Mouse (Mus musculus) hindbrain, embryonic 15.5 days (tissue): Measurements from ENCODE around the gene C5ar1. TPM values are rescaled to one million over a fixed set of nuclear protein-coding genes. Genes with fewer than 3 reads are reported as not detected.

Experiments used
- ATAC-seq: fragments of 200-750 bp; cut with Nextera tagmentation; 2 replicates; pipeline ENCODE4 v1.8.0; 2017; ENCODE audit warnings: low read depth, moderate number of reproducible peaks, moderate TSS enrichment; ENCODE audit not compliant: low FRiP score
- H3K27ac ChIP-seq: fragments of 300-500 bp; sonication (generic); replicated peaks from 2 replicates; pipeline ENCODE4 v1.5.1; 2015; ENCODE audit warnings: mild to moderate bottlenecking, inconsistent platforms
- H3K27me3 ChIP-seq: fragments of 300-500 bp; sonication (generic); 2 replicates; pipeline ENCODE4 v1.6.1; 2015; ENCODE audit warnings: control low read depth, inconsistent platforms
- H3K36me3 ChIP-seq: fragments of 300-500 bp; sonication (generic); 2 replicates; pipeline ENCODE4 v1.6.1; 2015; ENCODE audit warnings: control low read depth, inconsistent platforms
- H3K4me1 ChIP-seq: fragments of 300-500 bp; sonication (generic); replicated peaks from 2 replicates; pipeline ENCODE4 v1.6.1; 2015; ENCODE audit warnings: control low read depth, inconsistent platforms
- H3K4me2 ChIP-seq: fragments of 300-500 bp; sonication (generic); 2 replicates; pipeline ENCODE4 v1.6.1; 2015; ENCODE audit warnings: moderate library complexity, mild to moderate bottlenecking, inconsistent platforms
- H3K4me3 ChIP-seq: fragments of 300-500 bp; sonication (generic); 2 replicates; pipeline ENCODE4 v1.5.1; 2015; ENCODE audit warnings: mild to moderate bottlenecking, inconsistent platforms
- H3K9ac ChIP-seq: fragments of 300-500 bp; sonication (generic); 2 replicates; pipeline ENCODE4 v1.6.1; 2015; ENCODE audit warnings: inconsistent platforms
- H3K9me3 ChIP-seq: fragments of 300-500 bp; sonication (generic); 2 replicates; pipeline ENCODE4 v1.6.1; 2016; ENCODE audit warnings: control low read depth, inconsistent platforms
- WGBS: fragments of 180-500 bp; shearing (Covaris S2); methylation state at CpG from one replicate; pipeline ENCODE4 v1.1.7; 2015; 5-methylcytosine and 5-hydroxymethylcytosine counted together
- polyA plus RNA-seq: library from polyadenylated mRNA; unstranded; fragments of >200 nt; fragmentation: Nextera tagmentation; extraction: Ambion mirVana; gene quantifications from 2 replicates; pipeline ENCODE4 v1.2.1, GENCODE M21; 2015

The C5ar1 gene
- polyA plus RNA-seq, 1 experiment from 2014 or later: 2.2 TPM

DNA sequence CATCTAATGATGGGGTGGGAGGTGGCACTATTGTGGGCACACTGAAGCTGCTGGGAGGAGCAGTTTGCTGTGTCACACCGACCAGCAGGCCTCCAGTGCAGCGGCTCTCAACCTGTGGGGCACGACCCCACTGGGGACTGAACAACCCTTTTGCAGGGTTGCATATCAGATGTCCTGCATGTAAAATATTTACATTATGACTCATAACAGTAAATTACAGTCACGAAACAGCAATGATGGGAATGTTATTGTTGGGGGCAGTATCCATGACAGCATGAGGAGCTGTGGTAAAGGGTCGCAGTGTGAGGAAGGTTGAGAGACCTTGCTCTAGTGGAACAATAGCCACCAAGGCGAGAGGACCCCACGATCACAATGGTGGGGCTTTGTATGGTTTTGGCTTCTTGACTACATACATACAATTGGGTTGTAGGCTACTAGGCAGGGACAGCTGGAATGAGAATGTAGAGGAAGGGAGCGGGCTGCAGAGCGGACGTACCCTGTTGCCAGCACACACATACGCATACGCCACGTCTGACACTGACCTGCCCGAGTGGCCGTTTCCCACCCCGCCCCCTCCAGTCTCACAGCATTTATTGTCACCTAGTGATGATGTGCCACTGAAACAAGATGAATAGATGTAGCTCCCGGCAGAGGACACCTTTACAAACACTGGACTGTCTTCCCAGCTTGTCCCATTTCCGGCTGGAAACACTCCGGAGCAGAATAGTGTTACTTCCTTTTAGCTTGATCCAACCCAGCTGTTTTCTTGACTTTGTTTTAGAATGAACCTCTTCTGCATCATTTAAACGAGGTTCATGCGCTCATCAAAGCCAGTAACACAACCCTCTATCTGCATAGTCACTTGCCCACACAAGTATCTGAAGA lies 50.3 kb downstream of the C5ar1 start:
- H3K4me3 ChIP-seq: no peak overlapping the region
- WGBS: 85% methylated on average over 21 of the region's 21 CpGs
- ATAC-seq: no peak
- no peaks in the 10 kb centered on the region for H3K27me3 ChIP-seq
- peaks cover 48% of the 10 kb centered on the region; the same call in 1 of the 2 replicates for H3K36me3 ChIP-seq
- H3K4me1 ChIP-seq: no peaks in the 10 kb centered on the region
- no peaks in the 10 kb centered on the region for H3K9me3 ChIP-seq
- no peak overlapping the region for H3K4me2 ChIP-seq
- no peak overlapping the region for H3K9ac ChIP-seq
- H3K27ac ChIP-seq: no peak overlapping the region

DNA sequence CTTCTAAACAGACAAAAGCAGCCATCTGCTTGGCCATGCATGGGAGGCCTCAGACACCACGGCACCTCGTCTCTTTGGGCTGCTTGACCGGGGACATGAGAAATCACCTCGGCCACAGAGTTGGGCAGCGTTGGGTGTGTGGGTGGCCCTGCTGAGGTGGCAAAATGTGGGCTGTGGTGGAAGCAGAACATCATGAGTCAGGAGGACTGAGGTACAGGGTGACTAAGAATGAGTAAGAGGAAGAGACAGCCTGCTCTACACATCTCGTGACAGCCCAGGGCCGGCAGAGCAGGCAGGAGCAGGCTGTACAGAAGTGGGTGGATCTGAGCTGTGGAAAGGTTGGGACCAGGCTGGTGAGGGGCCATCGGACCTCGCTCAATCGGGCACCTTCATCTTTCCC lies 51.8 kb downstream of the C5ar1 start:
- 92% methylated on average over 10 of the region's 10 CpGs for WGBS
- Histone ChIP-seq H3K4me3 (no peak overlapping the region), H3K9ac (no peak overlapping the region), H3K27me3 (no peaks in the 10 kb centered on the region), H3K4me1 (no peaks in the 10 kb centered on the region), H3K36me3 (peaks cover 47% of the 10 kb centered on the region; the same call in 1 of the 2 replicates), H3K27ac (no peak overlapping the region), H3K9me3 (no peaks in the 10 kb centered on the region), H3K4me2 (no peak overlapping the region)
- no peak for ATAC-seq

- Histone ChIP-seq H3K9ac (no peak overlapping the region), H3K4me3 (no peak overlapping the region), H3K9me3 (no peaks in the 10 kb centered on the region), H3K4me1 (no peaks in the 10 kb centered on the region), H3K27ac (no peak overlapping the region), H3K36me3 (peaks cover 50% of the 10 kb centered on the region), H3K27me3 (no peaks in the 10 kb centered on the region), H3K4me2 (no peak overlapping the region)
- no peak for ATAC-seq
- WGBS: 87% methylated on average over 7 of the region's 7 CpGs
Measured at GRCm38 (mm10) chr7:16207076-16207475, 52.3 kb downstream of the C5ar1 start.

DNA sequence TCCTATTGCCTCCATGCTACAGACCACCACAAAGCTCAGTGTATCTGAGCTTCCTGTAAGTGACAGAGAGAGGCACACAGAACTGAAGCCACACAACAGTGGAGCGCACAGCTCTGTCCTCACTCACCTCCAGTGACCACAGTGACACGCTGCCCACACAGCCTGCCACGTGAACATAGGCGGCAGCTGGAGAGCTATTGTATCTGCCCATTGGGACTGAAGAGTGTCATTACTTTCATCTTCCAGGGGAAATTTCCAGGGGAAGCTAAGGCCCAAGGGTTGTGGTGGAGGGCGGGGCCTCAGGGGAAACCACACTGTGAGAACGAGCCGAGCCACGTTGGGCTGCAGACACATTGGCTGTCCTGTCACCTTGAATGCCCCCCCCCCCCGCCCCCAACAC lies 54.5 kb downstream of the C5ar1 start:
- Histone ChIP-seq H3K9ac (no peak overlapping the region), H3K4me1 (no peaks in the 10 kb centered on the region), H3K4me3 (no peak overlapping the region), H3K9me3 (no peaks in the 10 kb centered on the region), H3K36me3 (peaks cover 44% of the 10 kb centered on the region), H3K27ac (no peak overlapping the region), H3K4me2 (no peak overlapping the region), H3K27me3 (no peaks in the 10 kb centered on the region)
- no peak for ATAC-seq
- WGBS: 81% methylated on average over 9 of the region's 9 CpGs

- no peak for ATAC-seq
- 94% methylated on average over 13 of the region's 13 CpGs for WGBS
Measured at GRCm38 (mm10) chr7:16203505-16203903, 55.8 kb downstream of the C5ar1 start.

GRCm38 (mm10) chr7:16202756-16203504 lies 56.4 kb downstream of the C5ar1 start:
- Histone ChIP-seq H3K27me3 (no peaks in the 10 kb centered on the region), H3K9ac (no peak overlapping the region), H3K9me3 (no peaks in the 10 kb centered on the region), H3K36me3 (peaks cover 55% of the 10 kb centered on the region), H3K4me3 (no peak overlapping the region), H3K4me1 (no peaks in the 10 kb centered on the region), H3K27ac (no peak overlapping the region), H3K4me2 (no peak overlapping the region)
- WGBS: 86% methylated on average over 15 of the region's 15 CpGs
- no peak for ATAC-seq

More at GRCm38 (mm10) chr7:16203505-16203903, 55.8 kb downstream of the C5ar1 start:
- Histone ChIP-seq H3K36me3 (peaks cover 49% of the 10 kb centered on the region), H3K27ac (no peak overlapping the region), H3K9ac (no peak overlapping the region), H3K4me3 (no peak overlapping the region), H3K4me2 (no peak overlapping the region), H3K4me1 (no peaks in the 10 kb centered on the region), H3K9me3 (no peaks in the 10 kb centered on the region), H3K27me3 (no peaks in the 10 kb centered on the region)

DNA sequence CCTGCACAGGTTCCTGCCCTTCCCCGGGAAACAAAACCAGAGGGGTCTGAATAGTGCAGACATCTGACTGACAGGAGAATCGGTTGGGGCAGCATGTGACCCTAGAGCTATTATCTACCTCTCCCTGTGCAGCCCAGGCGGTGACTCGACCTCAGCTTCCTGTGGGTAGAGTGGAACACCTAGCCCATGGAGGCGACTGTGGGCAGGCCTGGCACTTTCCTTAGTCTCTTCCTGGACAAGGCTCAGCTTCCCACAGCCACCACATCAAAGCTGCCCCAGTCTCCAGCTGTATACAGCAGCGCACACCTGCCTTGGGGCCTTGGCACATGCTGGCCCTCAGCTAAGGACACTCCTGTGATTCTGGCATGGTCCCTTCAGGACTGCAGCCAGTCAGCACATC lies 58.2 kb downstream of the C5ar1 start:
- Histone ChIP-seq H3K9me3 (no peaks in the 10 kb centered on the region), H3K4me1 (no peaks in the 10 kb centered on the region), H3K36me3 (peaks cover 61% of the 10 kb centered on the region), H3K4me2 (no peak overlapping the region), H3K9ac (no peak overlapping the region), H3K27ac (no peak overlapping the region), H3K27me3 (no peaks in the 10 kb centered on the region), H3K4me3 (no peak overlapping the region)
- 84% methylated on average over 6 of the region's 6 CpGs for WGBS
- no peak for ATAC-seq

- H3K4me2 ChIP-seq: no peak overlapping the region
- no peaks in the 10 kb centered on the region for H3K4me1 ChIP-seq
- WGBS: 94% methylated on average over 11 of the region's 11 CpGs
- no peaks in the 10 kb centered on the region for H3K27me3 ChIP-seq
- no peak overlapping the region for H3K4me3 ChIP-seq
- no peak overlapping the region for H3K27ac ChIP-seq
- no peaks in the 10 kb centered on the region for H3K9me3 ChIP-seq
- H3K36me3 ChIP-seq: peaks cover 56% of the 10 kb centered on the region
- no peak for ATAC-seq
- H3K9ac ChIP-seq: no peak overlapping the region
Measured at GRCm38 (mm10) chr7:16198540-16198939, 60.8 kb downstream of the C5ar1 start.

DNA sequence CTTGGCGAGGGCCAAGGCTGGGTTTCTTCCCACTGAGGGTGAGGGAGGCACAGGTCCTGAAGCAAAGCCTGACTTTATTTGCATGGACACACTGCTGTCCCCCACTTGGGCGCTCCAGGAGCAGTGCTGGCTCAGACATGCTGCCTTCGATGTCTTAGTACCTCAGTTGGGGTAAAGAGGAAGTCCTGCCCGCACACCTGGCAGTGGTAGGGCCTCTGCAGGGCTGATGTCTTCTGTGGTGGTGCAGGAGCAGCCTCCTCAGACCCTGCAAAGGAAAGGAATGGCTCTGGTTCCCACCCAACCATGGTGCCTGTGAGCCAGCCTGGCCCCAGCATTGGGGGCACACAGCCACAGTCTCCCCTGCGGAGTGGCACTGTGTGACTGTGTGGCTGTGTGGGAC lies 62.2 kb downstream of the C5ar1 start:
- WGBS: 84% methylated on average over 5 of the region's 5 CpGs
- Histone ChIP-seq H3K4me3 (no peak overlapping the region), H3K36me3 (peaks cover 43% of the 10 kb centered on the region), H3K27me3 (no peaks in the 10 kb centered on the region), H3K9me3 (no peaks in the 10 kb centered on the region), H3K9ac (no peak overlapping the region), H3K4me1 (peaks cover 2% of the 10 kb centered on the region; the same call in 1 of the 2 replicates), H3K4me2 (no peak overlapping the region), H3K27ac (no peak overlapping the region)
- no peak for ATAC-seq

Other genes with a start within 250 kb of the C5ar1 start
- gene Bicra, start 211.6 kb downstream of the C5ar1 start, polyA plus RNA-seq: 7.5 and 8.7 TPM in 2 replicates
- gene Zfp541, start 197.7 kb downstream of the C5ar1 start, polyA plus RNA-seq: 0.06 and 0.26 TPM in 2 replicates
- 218 and 239 TPM in 2 replicates for gene Napa, start 161.1 kb downstream of the C5ar1 start, polyA plus RNA-seq
- gene Kptn, start 139.6 kb downstream of the C5ar1 start, polyA plus RNA-seq: 45.3 and 53.5 TPM in 2 replicates
- gene Slc8a2, start 129.7 kb downstream of the C5ar1 start, polyA plus RNA-seq: 1.1 TPM in 2 replicates
- 120 and 134 TPM in 2 replicates for gene Meis3, start 84.5 kb downstream of the C5ar1 start, polyA plus RNA-seq
- 10.9 and 11.1 TPM in 2 replicates for gene Dhx34, start 37.5 kb downstream of the C5ar1 start, polyA plus RNA-seq
- 0.10 and 0.14 TPM in 2 replicates for gene C5ar2, start 15.4 kb downstream of the C5ar1 start, polyA plus RNA-seq
- gene Inafm1, start 14.1 kb upstream of the C5ar1 start, polyA plus RNA-seq: 52.2 and 58.4 TPM in 2 replicates
- 29.3 and 29.6 TPM in 2 replicates for gene Ccdc9, start 27.3 kb upstream of the C5ar1 start, polyA plus RNA-seq
- 28.9 and 31.7 TPM in 2 replicates for gene Bbc3, start 48.9 kb upstream of the C5ar1 start, polyA plus RNA-seq
- 251 and 261 TPM in 2 replicates for gene Sae1, start 128.3 kb upstream of the C5ar1 start, polyA plus RNA-seq
- 17.5 and 17.6 TPM in 2 replicates for gene Zc3h4, start 141.4 kb upstream of the C5ar1 start, polyA plus RNA-seq
- 67.8 and 75.6 TPM in 2 replicates for gene Tmem160, start 193.2 kb upstream of the C5ar1 start, polyA plus RNA-seq
- gene Npas1, start 218.2 kb upstream of the C5ar1 start, polyA plus RNA-seq: 4.4 and 5.0 TPM in 2 replicates